Mouse (Mus musculus) heart, adult 2 months (tissue): ENCODE results near the gene Cenpk. TPM values are rescaled to one million over a fixed set of nuclear protein-coding genes. Genes with fewer than 3 reads are reported as not detected.
A peak's percentile ranks its signal among the peaks of the same experiment; 100 is the strongest.
"Not testable (repeated sequence)": the region's sequence is repeated elsewhere in the genome, so short reads cannot be mapped to it uniquely, and the experiment has no call there.

Experiments used
- DNase-seq, 2 experiments: peaks; one replicate each; pipeline ENCODE4 v3.0.0; 2021
- H3K27ac ChIP-seq: fragments of 200-600 bp; 2 replicates; pipeline ENCODE4 v1.8.1; 2022
- H3K27me3 ChIP-seq: fragments of 200-500 bp; 2 replicates; pipeline ENCODE4 v1.6.1; 2012; ENCODE audit warnings: mild to moderate bottlenecking, low read length, inconsistent platforms, mixed read lengths; ENCODE audit not compliant: control insufficient read depth, insufficient read depth
- H3K36me3 ChIP-seq: fragments of 200-500 bp; 2 replicates; pipeline ENCODE4 v1.6.1; 2012; ENCODE audit warnings: low read length, inconsistent platforms; ENCODE audit not compliant: control insufficient read depth, insufficient read depth
- H3K4me1 ChIP-seq: fragments of 200-500 bp; 2 replicates; pipeline ENCODE4 v1.6.1; 2011; ENCODE audit warnings: low read length; ENCODE audit not compliant: control insufficient read depth, insufficient read depth
- H3K4me3 ChIP-seq: fragments of 200-600 bp; 2 replicates; pipeline ENCODE4 v1.8.1; 2022
- H3K79me2 ChIP-seq: fragments of 200-500 bp; replicated peaks from 2 replicates; pipeline ENCODE4 v1.6.1; 2012; ENCODE audit warnings: mild to moderate bottlenecking, inconsistent platforms, low read length, moderate library complexity, mixed read lengths; ENCODE audit not compliant: control insufficient read depth, insufficient read depth
- H3K9ac ChIP-seq: fragments of 200-500 bp; 2 replicates; pipeline ENCODE4 v1.6.1; 2012; ENCODE audit warnings: low read depth, mild to moderate bottlenecking, control low read depth, inconsistent platforms, low read length, mixed read lengths
- CTCF ChIP-seq: fragments of 200-600 bp; IDR thresholded peaks from 2 replicates; pipeline ENCODE4 v1.8.1; 2022; ENCODE audit warnings: antibody characterized with exemption, mild to moderate bottlenecking, moderate library complexity
- EP300 ChIP-seq: fragments of 200-500 bp; IDR thresholded peaks from 2 replicates; pipeline ENCODE4 v1.6.1; 2011; ENCODE audit warnings: low read depth, low read length, control low read depth; ENCODE audit not compliant: insufficient read depth
- POLR2A ChIP-seq: fragments of 200-500 bp; IDR thresholded peaks from 2 replicates; pipeline ENCODE4 v1.6.1; 2011; ENCODE audit warnings: mild to moderate bottlenecking, low read depth, low read length, control low read depth; ENCODE audit not compliant: insufficient read depth
- WGBS: fragments of 180-500 bp; shearing (Covaris S2); methylation state at CpG from one replicate; pipeline ENCODE4 v1.1.7; 2018; 5-methylcytosine and 5-hydroxymethylcytosine counted together
- intact Hi-C: fragments of 180-260 bp; cut with DNase I; formaldehyde crosslinking; loops from one replicate; pipeline ENCODE4 v1.15.1; 2025
- long read RNA-seq: library from polyadenylated mRNA; stranded (forward); transcript quantifications from one replicate; pipeline ENCODE4 v2.0.0, GENCODE M21; 2021
- polyA plus RNA-seq: library from polyadenylated mRNA; depleted of rRNA; stranded (reverse); fragments of >200 nt; gene quantifications from 2 replicates; pipeline ENCODE4 v1.2.3, GENCODE M21; 2012; rRNA removed
- total RNA-seq, 2 experiments: library from RNA; stranded (reverse); gene quantifications; 2 replicates each; pipeline ENCODE4 v1.2.3; 2021

Gene Cenpk
- total RNA-seq, result under 1 TPM; 0.29 to 0.32 TPM
- polyA plus RNA-seq, result not detected in 2 replicates
- long read RNA-seq, result 0 reads

- H3K4me1 ChIP-seq, result peaks cover 2% of the 10 kb centered on the region
- H3K27me3 ChIP-seq, result no peaks in the 10 kb centered on the region
- H3K27ac ChIP-seq, result peak within 1 kb of the TSS; percentile 88
- peak within 1 kb of the TSS; percentile 84 for H3K4me3 ChIP-seq
- under 1% methylated on average over 55 of the region's 55 CpGs for WGBS
- intact Hi-C loops, result loop anchor here (2.0 kb wide), 1 partner anchor 50 kb away; the partner anchor contains the start of genes Trappc13 and Trim23
- peak within 1 kb of the TSS; percentile 77 for H3K9ac ChIP-seq
- TF ChIP-seq EP300 (peak; percentile 73; the same call in 1 of the 2 replicates), CTCF (no peak), POLR2A (peak; percentile 95)
- H3K79me2 ChIP-seq, result no peaks in the 10 kb centered on the region; the same call in 1 of the 2 replicates
- peak; percentile 97 to 99 for DNase-seq
- peaks cover 6% of the 10 kb centered on the region for H3K36me3 ChIP-seq
These were observed at the start of gene Cenpk, which contains the start of gene Ppwd1 for GRCm38 (mm10) chr13:104228384-104229066. Cenpk (plus strand) TSS chr13:104228611. Ppwd1 (minus strand) TSS chr13:104228843.

GRCm38 (mm10) chr13:104178650-104179121, 49.7 kb upstream of the Cenpk start, which contains the start of gene Trim23:
Trim23 (plus strand) TSS chr13:104178797.
- H3K36me3 ChIP-seq, result peaks cover 10% of the 10 kb centered on the region
- intact Hi-C loops, result loop anchor here (2.0 to 5.0 kb wide), 3 partner anchors 50 to 109 kb away; partner anchors contain the start of genes Adamts6, Cenpk, Nln and Ppwd1
- TF ChIP-seq EP300, result no peak
- TF ChIP-seq CTCF, result peak; percentile 50
- peak; percentile 94 for TF ChIP-seq POLR2A
- under 1% methylated on average over 38 of the region's 38 CpGs for WGBS
- no peaks in the 10 kb centered on the region for H3K27me3 ChIP-seq
- DNase-seq, result peak; percentile 94 to 98
- H3K9ac ChIP-seq, result peak within 1 kb of the TSS; percentile 91
- H3K27ac ChIP-seq, result peak within 1 kb of the TSS; percentile 94
- peaks cover 1% of the 10 kb centered on the region for H3K79me2 ChIP-seq
- H3K4me3 ChIP-seq, result peak within 1 kb of the TSS; percentile 82
- peaks cover 4% of the 10 kb centered on the region for H3K4me1 ChIP-seq

- 5% methylated on average over 13 of the region's 13 CpGs for WGBS
- peak overlapping the region; percentile 91 for H3K9ac ChIP-seq
- peaks cover 4% of the 10 kb centered on the region for H3K4me1 ChIP-seq
- TF ChIP-seq CTCF (no peak), EP300 (no peak), POLR2A (no peak)
- peaks cover 1% of the 10 kb centered on the region for H3K79me2 ChIP-seq
- intact Hi-C loops, result loop anchor here (2.0 to 5.0 kb wide), 3 partner anchors 49 to 108 kb away; partner anchors contain the start of genes Adamts6, Cenpk, Nln and Ppwd1
- no peaks in the 10 kb centered on the region for H3K27me3 ChIP-seq
- H3K4me3 ChIP-seq, result peak overlapping the region; percentile 82
- peak overlapping the region; percentile 94 for H3K27ac ChIP-seq
- peaks cover 8% of the 10 kb centered on the region for H3K36me3 ChIP-seq
- DNase-seq, result no peak
These were observed 49.1 kb upstream of the Cenpk start for GRCm38 (mm10) chr13:104179176-104179888.

GRCm38 (mm10) chr13:104187357-104187756, 41.1 kb upstream of the Cenpk start:
- 78% methylated on average over 4 of the region's 4 CpGs for WGBS
- H3K36me3 ChIP-seq, result peaks cover 9% of the 10 kb centered on the region
- TF ChIP-seq EP300 (no peak), CTCF (no peak), POLR2A (no peak)
- no peak overlapping the region for H3K27ac ChIP-seq
- no peaks in the 10 kb centered on the region for H3K79me2 ChIP-seq
- intact Hi-C loops, result no loop called here
- H3K4me3 ChIP-seq, result no peak overlapping the region
- no peak overlapping the region for H3K9ac ChIP-seq
- H3K4me1 ChIP-seq, result no peaks in the 10 kb centered on the region
- no peaks in the 10 kb centered on the region for H3K27me3 ChIP-seq
- DNase-seq, result no peak

DNA sequence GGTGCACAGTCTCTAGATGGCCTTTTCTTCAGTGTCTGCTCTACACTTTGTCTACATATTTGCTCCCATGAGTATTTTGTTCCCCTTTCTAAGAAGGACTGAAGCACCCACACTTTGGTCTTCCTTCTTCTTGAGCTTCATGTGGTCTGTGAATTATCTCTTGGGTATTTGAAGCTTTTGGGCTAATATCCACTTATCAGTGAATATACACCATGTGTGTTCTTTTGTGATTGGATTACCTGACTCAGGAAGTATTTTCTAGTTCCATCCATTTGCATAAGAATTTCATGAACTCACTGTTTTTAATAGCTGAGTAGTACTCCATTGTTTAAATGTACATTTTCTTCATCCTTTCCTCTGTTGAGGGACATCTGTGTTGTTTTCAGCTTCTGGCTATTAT, 32.5 kb upstream of the Cenpk start:
- H3K79me2 ChIP-seq, H3K36me3 ChIP-seq, H3K27ac ChIP-seq, intact Hi-C loops, H3K4me3 ChIP-seq, H3K27me3 ChIP-seq, DNase-seq, H3K9ac ChIP-seq, H3K4me1 ChIP-seq: not testable (repeated sequence)
